Mouse (Mus musculus): ENCODE measurements around the gene Anks1b. TPM values are rescaled to one million over a fixed set of nuclear protein-coding genes. Genes with fewer than 3 reads are reported as not detected.

Anks1b gene
- polyA plus RNA-seq, 1 experiment from 2014 or later: 13.0 TPM

DNA sequence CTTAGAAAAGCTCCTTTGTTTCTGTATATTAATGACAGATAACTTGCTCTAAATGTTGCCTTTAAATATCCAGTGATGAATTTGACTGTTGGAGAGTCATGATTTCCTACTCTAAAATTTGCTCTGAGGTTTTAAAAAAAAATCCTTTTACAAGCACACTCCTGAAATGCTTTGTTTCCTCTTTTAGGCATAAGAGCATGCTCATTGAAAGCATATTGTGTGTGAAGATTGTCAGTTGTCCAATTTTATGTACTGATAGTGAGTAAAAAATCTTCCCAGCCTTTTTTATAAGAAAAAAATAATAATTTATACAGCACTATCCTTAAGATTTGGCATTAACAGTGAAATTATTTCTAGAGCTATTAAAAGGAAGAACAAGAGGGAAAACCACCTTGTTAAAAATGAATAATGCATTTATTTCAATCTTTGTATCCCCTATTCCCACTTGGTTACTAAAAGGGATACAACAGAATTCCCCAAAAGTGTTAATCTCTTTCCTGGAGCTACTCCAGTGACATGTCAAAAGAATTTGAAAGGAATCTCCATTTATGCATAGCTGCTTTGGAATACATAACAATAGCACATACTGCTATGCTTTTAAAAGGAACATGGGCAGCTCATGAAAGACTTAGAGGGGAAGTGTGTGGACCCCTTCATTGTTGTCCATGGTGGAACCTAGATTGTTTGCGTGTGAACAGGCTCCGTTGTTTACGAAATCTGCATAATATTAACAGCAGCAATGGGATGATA lies 130.8 kb downstream of the Anks1b start:
- ATAC-seq (ENCODE audit: low FRiP score) (no peak), DNase-seq (ENCODE audit: low spot score) (no peak)
- 81% methylated on average over 3 of the region's 3 CpGs for WGBS
- Histone ChIP-seq H3K27ac (ENCODE audit: low read depth, low read length) (no peak overlapping the region), H3K9me3 (ENCODE audit: control insufficient read depth, low read length) (no peaks in the 10 kb centered on the region), H3K4me2 (replicated peaks; ENCODE audit: low read depth, low read length) (no peak overlapping the region), H3K4me3 (ENCODE audit: low read depth, low read length) (no peak overlapping the region), H3K4me1 (replicated peaks; ENCODE audit: control insufficient read depth, insufficient read depth, low read length) (no peaks in the 10 kb centered on the region), H3K9ac (ENCODE audit: low read depth, low read length) (no peak overlapping the region), H3K36me3 (ENCODE audit: control insufficient read depth, insufficient read depth, low read length) (no peaks in the 10 kb centered on the region), H3K27me3 (ENCODE audit: control insufficient read depth, insufficient read depth, low read length) (no peaks in the 10 kb centered on the region)

DNA sequence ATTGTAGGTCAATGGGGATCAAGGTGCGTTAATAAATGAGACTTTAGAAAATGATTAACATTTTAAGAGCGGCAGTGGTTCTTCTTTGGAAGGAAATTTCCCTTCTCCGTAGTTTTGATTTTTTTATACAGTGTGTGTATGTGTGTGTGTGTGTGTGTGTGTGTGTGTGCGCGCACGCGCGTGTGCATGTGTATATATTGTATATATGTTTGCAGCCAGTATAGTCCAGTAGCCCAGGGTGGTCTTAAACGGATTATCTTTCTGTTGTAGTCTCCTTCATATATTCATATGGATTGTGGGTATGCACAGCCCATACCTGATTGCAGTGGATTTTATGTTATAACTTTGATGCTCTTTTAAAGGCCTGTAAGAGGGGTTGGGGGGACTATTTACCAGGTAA lies 131.6 kb downstream of the Anks1b start:
- DNase-seq (ENCODE audit: low spot score): no peak
- Histone ChIP-seq H3K36me3 (ENCODE audit: control insufficient read depth, insufficient read depth, low read length) (no peaks in the 10 kb centered on the region), H3K4me1 (replicated peaks; ENCODE audit: control insufficient read depth, insufficient read depth, low read length) (no peaks in the 10 kb centered on the region), H3K27ac (ENCODE audit: low read depth, low read length) (no peak overlapping the region), H3K4me2 (replicated peaks; ENCODE audit: low read depth, low read length) (no peak overlapping the region), H3K27me3 (ENCODE audit: control insufficient read depth, insufficient read depth, low read length) (no peaks in the 10 kb centered on the region), H3K9me3 (ENCODE audit: control insufficient read depth, low read length) (no peaks in the 10 kb centered on the region), H3K4me3 (ENCODE audit: low read depth, low read length) (no peak overlapping the region), H3K9ac (ENCODE audit: low read depth, low read length) (no peak overlapping the region)
- 97% methylated on average over 9 of the region's 9 CpGs for WGBS
- ATAC-seq (ENCODE audit: low FRiP score): no peak

DNA sequence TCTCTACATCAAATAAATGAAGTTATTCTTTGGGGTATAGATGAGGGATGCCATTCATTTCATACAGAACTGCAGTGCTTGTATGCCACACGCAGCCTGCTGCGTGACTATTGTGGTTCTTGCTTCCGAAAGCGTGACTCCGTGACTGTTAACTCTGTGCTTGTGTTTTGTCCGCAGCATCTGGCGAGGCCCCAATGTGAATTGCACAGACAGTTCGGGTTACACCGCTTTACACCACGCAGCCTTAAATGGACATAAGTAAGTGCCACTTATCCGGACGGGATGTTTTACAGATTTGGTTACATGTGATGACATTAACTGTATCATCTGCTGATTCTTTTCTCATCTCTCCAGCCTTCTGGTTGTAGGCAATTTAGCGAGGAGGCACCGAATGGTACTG lies 159.7 kb downstream of the Anks1b start:
- no peak overlapping the region for H3K4me3 ChIP-seq (ENCODE audit: low read depth, low read length)
- 79% methylated on average over 14 of the region's 14 CpGs for WGBS
- H3K4me1 ChIP-seq (replicated peaks; ENCODE audit: control insufficient read depth, insufficient read depth, low read length): no peaks in the 10 kb centered on the region
- H3K9me3 ChIP-seq (ENCODE audit: control insufficient read depth, low read length): no peaks in the 10 kb centered on the region
- H3K27me3 ChIP-seq (ENCODE audit: control insufficient read depth, insufficient read depth, low read length): no peaks in the 10 kb centered on the region
- ATAC-seq (ENCODE audit: low FRiP score) (no peak), DNase-seq (ENCODE audit: low spot score) (no peak)
- H3K27ac ChIP-seq (ENCODE audit: low read depth, low read length): no peak overlapping the region
- H3K36me3 ChIP-seq (ENCODE audit: control insufficient read depth, insufficient read depth, low read length): no peaks in the 10 kb centered on the region
- no peak overlapping the region for H3K9ac ChIP-seq (ENCODE audit: low read depth, low read length)
- no peak overlapping the region for H3K4me2 ChIP-seq (replicated peaks; ENCODE audit: low read depth, low read length)

DNA sequence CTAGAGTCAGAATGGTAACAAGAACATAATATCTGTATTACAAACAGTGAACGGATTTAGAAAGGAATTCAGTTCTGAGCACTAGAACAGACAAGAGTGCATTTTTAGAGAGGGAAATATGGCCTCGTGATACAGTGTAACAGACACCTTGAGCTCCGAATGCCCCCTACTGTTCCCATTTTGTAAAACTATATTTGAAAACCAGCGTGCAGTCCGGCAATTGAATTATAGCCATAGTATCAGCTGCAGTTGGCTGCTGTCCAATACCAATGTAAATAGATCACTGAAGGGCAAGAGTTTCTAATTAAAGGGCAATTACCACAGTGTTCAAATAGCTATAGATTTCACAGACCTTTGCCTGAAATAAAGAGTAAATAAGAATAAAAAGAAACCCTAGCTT lies 170.0 kb downstream of the Anks1b start:
- H3K9me3 ChIP-seq (ENCODE audit: control insufficient read depth, low read length): no peaks in the 10 kb centered on the region
- H3K27me3 ChIP-seq (ENCODE audit: control insufficient read depth, insufficient read depth, low read length): no peaks in the 10 kb centered on the region
- no peaks in the 10 kb centered on the region for H3K36me3 ChIP-seq (ENCODE audit: control insufficient read depth, insufficient read depth, low read length)
- no peaks in the 10 kb centered on the region for H3K4me1 ChIP-seq (replicated peaks; ENCODE audit: control insufficient read depth, insufficient read depth, low read length)
- no peak overlapping the region for H3K4me3 ChIP-seq (ENCODE audit: low read depth, low read length)
- no peak overlapping the region for H3K27ac ChIP-seq (ENCODE audit: low read depth, low read length)
- H3K4me2 ChIP-seq (replicated peaks; ENCODE audit: low read depth, low read length): no peak overlapping the region
- ATAC-seq (ENCODE audit: low FRiP score): no peak
- H3K9ac ChIP-seq (ENCODE audit: low read depth, low read length): no peak overlapping the region
- peak; percentile 26 for DNase-seq (ENCODE audit: low spot score)
- WGBS: 56% methylated on average over 5 of the region's 5 CpGs

DNA sequence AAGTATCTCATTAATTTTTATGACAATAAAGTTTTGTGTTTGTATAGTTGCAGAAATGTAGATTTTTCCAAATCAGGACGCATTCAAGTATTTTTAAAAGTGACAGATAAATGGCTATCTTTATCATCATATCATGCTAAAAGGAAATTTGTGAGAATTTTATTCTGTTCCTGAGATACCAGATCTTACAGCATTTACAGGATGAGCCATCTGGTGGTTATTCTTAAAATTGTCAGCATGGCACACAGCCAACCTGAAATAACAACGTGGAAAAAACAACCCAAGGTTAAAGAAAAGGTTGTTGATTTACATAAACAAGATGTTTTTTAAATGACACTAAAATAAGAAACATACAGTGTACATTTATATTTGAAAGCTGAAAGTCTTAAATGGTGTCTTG lies 170.5 kb downstream of the Anks1b start:
- Histone ChIP-seq H3K9me3 (ENCODE audit: control insufficient read depth, low read length) (no peaks in the 10 kb centered on the region), H3K27me3 (ENCODE audit: control insufficient read depth, insufficient read depth, low read length) (no peaks in the 10 kb centered on the region), H3K4me2 (replicated peaks; ENCODE audit: low read depth, low read length) (no peak overlapping the region), H3K9ac (ENCODE audit: low read depth, low read length) (no peak overlapping the region), H3K27ac (ENCODE audit: low read depth, low read length) (no peak overlapping the region), H3K36me3 (ENCODE audit: control insufficient read depth, insufficient read depth, low read length) (no peaks in the 10 kb centered on the region), H3K4me1 (replicated peaks; ENCODE audit: control insufficient read depth, insufficient read depth, low read length) (no peaks in the 10 kb centered on the region), H3K4me3 (ENCODE audit: low read depth, low read length) (no peak overlapping the region)
- 70% methylated on average over 2 of the region's 2 CpGs for WGBS
- ATAC-seq (ENCODE audit: low FRiP score) (no peak), DNase-seq (ENCODE audit: low spot score) (no peak)

DNA sequence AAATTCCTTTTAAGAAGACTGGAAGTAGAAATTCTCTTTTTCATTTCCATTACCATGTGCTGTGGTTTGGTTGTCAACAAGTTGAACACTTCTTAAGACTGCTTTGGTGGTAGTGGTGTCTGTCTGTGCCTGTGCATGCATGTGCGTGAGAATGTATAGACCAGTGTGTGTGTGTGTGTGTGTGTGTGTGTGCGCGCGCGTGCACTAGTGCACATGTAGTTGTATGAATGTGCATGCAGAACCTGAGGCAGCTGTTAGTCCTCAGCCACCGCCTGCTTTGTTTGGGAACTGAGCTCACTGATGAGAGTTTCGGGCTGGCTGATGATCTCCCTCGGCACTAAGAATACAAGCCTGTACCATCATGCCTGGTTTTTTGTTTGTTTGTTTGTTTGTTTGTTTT lies 170.9 kb downstream of the Anks1b start:
- Histone ChIP-seq H3K4me2 (replicated peaks; ENCODE audit: low read depth, low read length) (no peak overlapping the region), H3K27ac (ENCODE audit: low read depth, low read length) (no peak overlapping the region), H3K36me3 (ENCODE audit: control insufficient read depth, insufficient read depth, low read length) (no peaks in the 10 kb centered on the region), H3K4me1 (replicated peaks; ENCODE audit: control insufficient read depth, insufficient read depth, low read length) (no peaks in the 10 kb centered on the region), H3K4me3 (ENCODE audit: low read depth, low read length) (no peak overlapping the region), H3K9me3 (ENCODE audit: control insufficient read depth, low read length) (no peaks in the 10 kb centered on the region), H3K27me3 (ENCODE audit: control insufficient read depth, insufficient read depth, low read length) (no peaks in the 10 kb centered on the region), H3K9ac (ENCODE audit: low read depth, low read length) (no peak overlapping the region)
- ATAC-seq (ENCODE audit: low FRiP score) (no peak), DNase-seq (ENCODE audit: low spot score) (no peak)
- WGBS: 94% methylated on average over 8 of the region's 8 CpGs

DNA sequence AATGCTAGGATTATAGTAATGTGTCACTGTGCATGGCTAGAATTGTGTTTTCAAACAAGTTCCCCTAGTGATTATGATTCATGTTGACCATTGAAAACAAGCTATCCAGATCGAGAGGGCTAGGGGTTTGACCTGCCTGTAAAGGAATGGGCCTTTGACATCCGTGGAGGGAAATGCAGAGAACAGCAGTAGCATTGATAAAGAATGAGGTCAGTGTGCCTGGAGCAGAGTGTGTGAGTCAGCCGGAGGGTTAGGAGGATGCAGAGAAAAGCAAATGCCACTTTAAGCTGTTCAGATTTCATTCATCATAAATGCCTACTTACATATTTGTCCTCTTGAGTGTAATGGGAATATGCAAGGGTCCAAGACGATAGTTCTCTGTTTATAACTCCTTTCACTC lies 195.3 kb downstream of the Anks1b start:
- 81% methylated on average over 4 of the region's 4 CpGs for WGBS
- Histone ChIP-seq H3K4me2 (replicated peaks; ENCODE audit: low read depth, low read length) (no peak overlapping the region), H3K27ac (ENCODE audit: low read depth, low read length) (no peak overlapping the region), H3K36me3 (ENCODE audit: control insufficient read depth, insufficient read depth, low read length) (no peaks in the 10 kb centered on the region), H3K4me3 (ENCODE audit: low read depth, low read length) (no peak overlapping the region), H3K9me3 (ENCODE audit: control insufficient read depth, low read length) (no peaks in the 10 kb centered on the region), H3K4me1 (replicated peaks; ENCODE audit: control insufficient read depth, insufficient read depth, low read length) (no peaks in the 10 kb centered on the region), H3K27me3 (ENCODE audit: control insufficient read depth, insufficient read depth, low read length) (no peaks in the 10 kb centered on the region), H3K9ac (ENCODE audit: low read depth, low read length) (no peak overlapping the region)
- ATAC-seq (ENCODE audit: low FRiP score) (no peak), DNase-seq (ENCODE audit: low spot score) (no peak)

DNA sequence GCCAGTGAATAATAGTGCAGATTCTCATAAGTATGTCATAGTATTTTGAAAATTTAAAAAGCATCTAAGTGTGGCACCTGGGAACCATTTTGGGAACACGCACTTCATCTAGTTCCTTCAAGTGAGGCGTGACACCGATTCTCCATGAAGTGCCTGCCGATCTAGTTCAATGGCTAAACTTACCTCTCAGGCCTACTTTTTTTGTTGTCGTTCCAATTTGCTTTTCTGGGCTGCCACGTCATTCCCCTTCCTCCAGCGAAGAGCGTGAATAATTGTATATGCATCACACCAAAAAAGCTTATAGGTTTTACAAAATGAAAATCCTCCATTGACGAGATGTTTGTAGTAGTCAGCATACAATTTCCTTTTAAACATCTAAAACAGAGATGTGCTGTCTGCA lies 204.6 kb downstream of the Anks1b start:
- WGBS: 91% methylated on average over 9 of the region's 9 CpGs
- Histone ChIP-seq H3K27ac (ENCODE audit: low read depth, low read length) (no peak overlapping the region), H3K9ac (ENCODE audit: low read depth, low read length) (no peak overlapping the region), H3K36me3 (ENCODE audit: control insufficient read depth, insufficient read depth, low read length) (no peaks in the 10 kb centered on the region), H3K9me3 (ENCODE audit: control insufficient read depth, low read length) (no peaks in the 10 kb centered on the region), H3K4me1 (replicated peaks; ENCODE audit: control insufficient read depth, insufficient read depth, low read length) (no peaks in the 10 kb centered on the region), H3K4me3 (ENCODE audit: low read depth, low read length) (no peak overlapping the region), H3K27me3 (ENCODE audit: control insufficient read depth, insufficient read depth, low read length) (no peaks in the 10 kb centered on the region), H3K4me2 (replicated peaks; ENCODE audit: low read depth, low read length) (no peak overlapping the region)
- ATAC-seq (ENCODE audit: low FRiP score) (no peak), DNase-seq (ENCODE audit: low spot score) (no peak)

DNA sequence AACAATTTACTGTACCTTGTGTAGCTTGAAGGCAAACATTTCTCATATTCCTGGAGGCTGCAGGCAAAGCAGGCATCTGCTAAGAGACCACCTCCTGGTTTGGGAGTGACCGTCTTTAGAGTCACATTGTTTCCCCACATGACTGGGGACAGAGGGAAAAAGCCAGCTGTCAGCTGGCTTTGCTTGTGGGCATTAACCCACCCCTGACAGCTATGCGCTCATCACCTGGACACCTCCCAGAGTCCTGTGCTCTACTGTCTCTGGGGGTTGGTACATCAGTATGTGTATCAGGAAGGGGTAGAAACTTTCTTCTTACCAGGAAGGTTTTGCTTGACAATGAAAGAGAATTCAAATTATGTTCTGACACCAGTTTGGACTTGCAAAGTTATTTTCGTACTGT lies 207.8 kb downstream of the Anks1b start:
- no peaks in the 10 kb centered on the region for H3K9me3 ChIP-seq (ENCODE audit: control insufficient read depth, low read length)
- H3K36me3 ChIP-seq (ENCODE audit: control insufficient read depth, insufficient read depth, low read length): no peaks in the 10 kb centered on the region
- H3K27ac ChIP-seq (ENCODE audit: low read depth, low read length): no peak overlapping the region
- H3K9ac ChIP-seq (ENCODE audit: low read depth, low read length): no peak overlapping the region
- H3K27me3 ChIP-seq (ENCODE audit: control insufficient read depth, insufficient read depth, low read length): no peaks in the 10 kb centered on the region
- H3K4me2 ChIP-seq (replicated peaks; ENCODE audit: low read depth, low read length): no peak overlapping the region
- 47% methylated on average over 3 of the region's 3 CpGs for WGBS
- ATAC-seq (ENCODE audit: low FRiP score) (no peak), DNase-seq (ENCODE audit: low spot score) (no peak)
- no peaks in the 10 kb centered on the region for H3K4me1 ChIP-seq (replicated peaks; ENCODE audit: control insufficient read depth, insufficient read depth, low read length)
- H3K4me3 ChIP-seq (ENCODE audit: low read depth, low read length): no peak overlapping the region
